Mouse (Mus musculus) heart, adult 8-10 months (tissue): Measurements from ENCODE around the gene Stub1. TPM values are rescaled to one million over a fixed set of nuclear protein-coding genes. Genes with fewer than 3 reads are reported as not detected.

Experiments used
- DNase-seq: peaks from one replicate; pipeline ENCODE4 v3.0.0; 2022; ENCODE audit warnings: low spot score
- total RNA-seq, 4 experiments: library from RNA; stranded (reverse); gene quantifications; 2 replicates each; pipeline ENCODE4 v1.2.4; 2022

Stub1 gene
- total RNA-seq, 4 experiments from 2014 or later, result 129 to 137 (median 130) TPM

DNA sequence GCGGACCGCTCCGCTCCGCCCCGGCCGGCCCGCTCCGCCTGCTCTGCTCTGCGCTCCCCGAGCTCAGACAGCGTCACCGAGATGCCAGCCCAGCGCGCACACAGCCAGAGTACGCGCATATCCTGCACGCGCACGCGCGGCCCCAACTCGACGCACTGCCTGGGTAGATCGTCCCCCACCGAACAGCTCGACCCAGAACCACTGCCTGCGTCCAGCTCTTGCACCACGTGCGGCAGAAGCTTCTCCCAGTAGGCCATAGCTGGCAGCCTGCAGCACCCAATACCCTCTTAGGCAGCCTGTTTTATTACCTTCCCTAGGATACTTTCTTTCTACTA is 3.8 kb upstream of the Stub1 start, which contains the start of gene Rhbdl1:
TSS of gene Rhbdl1 (minus strand) at position 220 of the 335 bp plus-strand sequence.
- no peak for DNase-seq

- no peak for DNase-seq
Measured at GRCm38 (mm10) chr17:25836397-25837075, 3.3 kb upstream of the Stub1 start.

DNA sequence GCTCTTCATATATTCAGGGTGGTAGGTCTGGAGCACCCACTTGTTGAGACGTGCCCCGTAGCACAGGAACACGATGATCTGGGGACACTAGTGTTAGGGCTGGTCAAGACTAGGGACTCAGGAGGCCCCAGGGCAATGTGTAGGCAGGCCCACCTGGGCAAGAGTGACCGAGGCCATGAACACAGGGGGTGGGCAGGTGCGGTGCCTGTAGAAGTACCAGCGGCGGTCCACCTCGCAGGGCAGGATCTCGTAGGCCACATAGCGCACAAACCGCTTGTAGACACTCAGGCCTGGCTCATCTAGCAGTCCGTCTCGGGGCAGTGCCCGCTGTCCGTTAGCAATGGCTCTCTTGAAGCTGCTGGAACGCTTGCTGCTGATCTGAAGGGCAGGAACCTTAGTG is 2.6 kb upstream of the Stub1 start:
- DNase-seq, result no peak

DNA sequence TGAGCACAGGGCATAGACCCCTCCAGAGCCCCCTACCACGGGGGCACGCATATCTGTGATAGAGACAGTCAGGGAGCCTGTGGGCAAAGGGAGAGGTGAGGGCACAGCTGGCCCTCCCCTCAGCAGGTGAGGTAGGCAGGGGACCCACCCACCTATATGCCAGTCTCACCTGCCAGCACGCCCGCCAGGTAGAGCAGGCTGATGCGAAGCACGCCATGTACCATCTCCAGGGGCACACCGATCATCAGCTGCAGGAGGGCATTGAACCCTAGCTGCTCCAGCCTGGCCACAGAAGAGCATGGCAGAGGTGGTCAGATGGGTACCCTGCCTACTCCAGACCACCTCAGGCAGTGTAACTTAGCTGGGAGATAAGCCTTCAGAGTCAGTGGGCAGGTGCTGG is 2.1 kb upstream of the Stub1 start:
- DNase-seq, result no peak

GRCm38 (mm10) chr17:25834595-25835222 is 1.5 kb upstream of the Stub1 start:
- DNase-seq, result no peak

- DNase-seq, result no peak
Measured at GRCm38 (mm10) chr17:25833961-25834594, 874 bp upstream of the Stub1 start.

GRCm38 (mm10) chr17:25832436-25833290 is 541 bp downstream of the Stub1 start:
- peak; percentile 99 for DNase-seq

DNA sequence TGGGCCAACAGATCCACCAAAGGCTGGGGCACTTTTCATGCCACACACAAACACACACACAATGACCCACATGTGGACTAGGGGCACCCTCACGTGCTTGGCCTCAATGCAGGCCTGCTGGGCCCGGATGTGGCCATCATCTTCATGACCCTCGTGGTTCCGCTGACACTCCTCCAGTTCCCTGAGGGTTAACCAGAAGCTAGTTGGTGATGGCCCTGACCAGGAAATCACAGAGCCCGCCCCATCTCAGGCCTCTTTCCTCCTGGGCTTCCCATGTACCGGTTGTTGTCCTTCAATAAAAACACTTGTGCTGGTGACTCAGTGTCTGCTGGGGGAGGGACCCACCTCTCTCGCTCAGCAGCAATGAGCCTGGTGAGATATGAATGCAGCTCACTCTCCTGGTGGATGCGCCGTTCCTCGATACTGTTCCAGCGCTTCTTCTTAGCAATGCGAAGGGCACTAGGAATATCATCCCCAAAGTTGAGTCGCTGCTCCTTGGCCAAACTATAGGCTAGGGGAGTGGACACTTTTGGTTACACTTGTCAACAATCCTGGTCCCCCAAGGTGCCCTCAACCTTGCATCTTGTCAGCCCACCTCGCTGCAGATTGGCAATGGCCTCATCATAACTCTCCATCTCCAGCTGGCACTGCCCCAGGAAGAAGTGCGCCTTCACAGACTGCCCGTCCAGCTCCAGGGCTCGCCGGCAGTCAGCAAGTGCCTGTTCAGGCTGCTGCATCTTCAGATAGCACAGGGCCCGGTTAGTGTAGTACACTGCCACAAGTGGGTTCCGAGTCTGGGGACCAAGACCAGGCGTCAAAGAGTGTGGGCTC is 1.5 kb downstream of the Stub1 start:
- no peak for DNase-seq

GRCm38 (mm10) chr17:25830806-25831431 is 2.3 kb downstream of the Stub1 start:
- no peak for DNase-seq

GRCm38 (mm10) chr17:25830200-25830753 is 2.9 kb downstream of the Stub1 start:
- no peak for DNase-seq

DNA sequence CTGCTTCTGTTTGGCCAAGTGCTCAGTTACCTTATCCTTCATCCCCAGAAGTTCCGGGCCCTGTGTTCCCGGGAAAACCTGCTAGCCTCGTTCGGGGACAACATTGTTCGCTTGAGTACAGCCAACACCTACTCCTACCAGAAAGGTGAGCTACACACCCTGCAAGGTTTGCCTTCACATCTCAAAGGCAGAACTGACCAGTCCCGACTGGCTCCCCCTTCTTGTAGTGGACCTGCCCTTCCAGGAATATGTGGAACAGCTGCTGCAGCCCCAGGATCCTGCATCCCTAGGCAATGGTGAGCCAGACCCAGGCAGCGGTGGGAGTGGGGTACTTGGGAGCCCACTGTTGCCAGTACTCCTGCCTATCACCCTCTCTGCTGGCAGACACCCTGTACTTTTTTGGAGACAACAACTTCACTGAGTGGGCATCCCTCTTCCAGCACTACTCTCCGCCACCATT is 3.6 kb downstream of the Stub1 start:
- no peak for DNase-seq

GRCm38 (mm10) chr17:25828712-25829557 is 4.3 kb downstream of the Stub1 start, which contains the start of gene Jmjd8:
TSS of gene Jmjd8 (plus strand) at chr17:25828867.
- peak; percentile 76 for DNase-seq

- no peak for DNase-seq
Measured at GRCm38 (mm10) chr17:25828223-25828594, 5.0 kb downstream of the Stub1 start.

GRCm38 (mm10) chr17:25827546-25828222 is 5.5 kb downstream of the Stub1 start:
- DNase-seq, result no peak

DNA sequence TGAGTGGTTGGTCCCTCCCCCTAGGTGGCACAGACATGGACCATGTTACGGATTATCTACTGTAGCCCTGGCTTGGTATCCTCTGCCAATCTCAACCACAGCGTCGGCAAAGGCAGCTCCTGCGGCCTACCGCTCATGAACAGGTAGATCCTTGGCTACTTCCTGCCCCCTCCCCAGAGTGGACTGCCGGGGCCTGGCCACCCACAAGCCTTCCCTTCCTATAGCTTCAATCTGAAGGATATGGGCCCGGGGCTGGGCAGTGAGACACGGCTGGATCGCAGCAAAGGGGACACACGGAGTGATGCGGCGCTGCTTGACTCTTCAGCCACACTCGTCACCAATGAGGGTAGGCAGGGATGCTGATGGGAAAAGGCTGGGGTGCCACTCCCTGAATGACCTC is 6.2 kb downstream of the Stub1 start:
- no peak for DNase-seq

- DNase-seq, result no peak
Measured at GRCm38 (mm10) chr17:25825984-25826570, 7.1 kb downstream of the Stub1 start.

DNA sequence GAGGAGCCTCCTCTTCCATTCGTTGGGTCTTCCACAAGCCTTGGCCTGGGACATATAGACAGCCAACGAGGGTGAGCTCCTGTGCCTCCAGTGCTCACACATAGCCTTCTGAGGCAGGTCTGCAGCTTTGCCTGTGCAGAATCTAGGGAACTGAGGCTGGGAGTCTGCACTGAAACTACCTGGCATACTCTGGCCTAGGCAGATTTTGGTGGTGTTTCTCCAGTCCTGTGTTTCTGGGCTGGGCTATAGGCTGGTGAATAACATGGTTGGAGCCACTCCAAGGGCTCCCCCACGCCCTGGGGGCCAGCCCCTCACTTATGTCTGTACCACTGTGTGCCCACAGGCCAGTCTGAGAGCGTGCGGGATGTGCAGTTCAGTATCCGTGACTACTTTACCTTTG is 7.9 kb downstream of the Stub1 start:
- DNase-seq, result no peak
